Mouse (Mus musculus) ovary, postnatal 10 days (tissue): ENCODE results near the gene Ipo13.
A peak's percentile ranks its signal among the peaks of the same experiment; 100 is the strongest.

ENCODE experiments used
- DNase-seq: peaks from one replicate; pipeline ENCODE4 v3.0.0; 2022; ENCODE audit warnings: low spot score

Ipo13 gene

DNA sequence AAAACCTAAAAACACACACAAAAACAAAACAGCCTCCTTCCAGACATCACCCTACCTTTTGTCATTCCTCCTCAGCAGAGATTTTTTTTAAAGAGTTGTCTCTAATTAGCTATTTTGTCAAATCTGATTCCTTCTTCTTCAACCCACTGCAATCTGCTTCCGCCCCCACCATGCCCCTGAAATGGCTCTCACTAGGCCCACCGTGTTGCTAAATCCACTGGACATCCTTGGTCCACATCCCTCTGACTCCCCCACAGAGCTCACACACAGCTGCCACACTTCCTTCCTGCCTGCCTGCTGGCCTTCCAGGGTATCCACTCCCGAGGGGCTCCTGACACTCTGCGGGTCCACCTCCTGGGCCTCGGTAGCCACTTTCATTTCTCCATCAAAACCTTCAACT lies 36.1 kb downstream of the Ipo13 start:
- no peak for DNase-seq

DNA sequence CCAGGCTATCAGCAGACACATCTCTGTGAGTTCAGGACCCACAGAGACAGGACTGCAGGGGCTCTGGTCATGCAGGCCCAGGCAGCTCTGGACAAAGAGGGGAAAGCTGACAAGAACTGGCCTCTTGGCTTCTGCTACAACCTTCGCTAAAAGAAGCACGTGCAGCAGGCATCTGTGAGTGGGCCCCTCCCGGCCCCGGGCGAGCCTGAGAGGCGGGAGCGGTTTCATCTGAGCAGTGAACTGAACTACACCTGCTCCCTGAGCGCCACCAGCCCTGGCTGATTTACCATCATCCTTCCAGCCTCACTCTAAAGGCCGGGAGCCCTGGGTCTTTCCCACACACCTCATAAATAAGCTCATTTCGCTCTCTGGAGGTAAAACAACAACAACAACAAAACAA lies 36.5 kb downstream of the Ipo13 start:
- no peak for DNase-seq

DNA sequence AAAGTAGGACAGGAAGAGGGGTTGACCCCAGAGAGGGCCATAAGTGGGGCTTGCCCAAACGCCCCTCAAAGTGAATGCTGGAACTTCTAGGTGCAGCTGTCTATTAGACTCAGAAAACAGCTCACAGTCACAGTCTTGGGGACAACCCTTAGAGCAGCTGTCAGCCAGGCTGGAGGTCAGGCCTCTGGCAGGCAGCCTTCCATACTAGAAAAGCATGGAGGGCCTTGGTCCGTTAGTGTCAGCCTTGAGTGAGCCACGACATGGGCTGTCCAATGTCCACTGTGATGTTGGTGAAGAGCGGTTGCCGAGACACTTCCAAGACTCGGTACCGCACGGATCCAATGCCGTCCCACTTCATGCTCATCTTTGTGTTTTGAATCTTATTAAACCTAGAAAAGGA lies 41.2 kb downstream of the Ipo13 start:
- DNase-seq: no peak

DNA sequence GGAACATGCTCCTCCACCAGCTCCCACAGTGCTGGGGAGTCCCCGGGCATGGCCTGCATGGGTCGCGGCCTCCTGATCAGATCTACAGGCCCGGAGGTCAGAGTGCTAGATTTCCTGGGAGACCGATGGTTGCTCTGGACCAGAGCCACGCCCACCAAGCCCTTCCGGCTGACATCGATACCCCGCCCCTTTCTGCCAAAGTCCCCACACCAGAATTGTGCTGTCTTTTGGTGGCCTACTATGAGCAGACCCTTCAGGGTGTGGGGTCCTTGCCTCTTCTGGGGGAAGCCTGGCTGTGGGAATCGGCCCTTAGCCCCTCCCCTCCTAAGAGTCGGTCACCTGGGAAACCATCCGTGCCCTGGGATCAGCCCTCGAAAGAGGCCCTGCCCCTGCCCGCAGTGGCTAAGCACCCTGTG lies 42.3 kb downstream of the Ipo13 start, which contains the start of gene Ccdc24:
Gene Ccdc24, minus strand, starts transcription at position 87 of the 416 bp plus-strand sequence.
- DNase-seq: no peak

- DNase-seq: no peak
Observed at GRCm38 (mm10) chr4:117871787-117872186, 43.0 kb downstream of the Ipo13 start.

DNA sequence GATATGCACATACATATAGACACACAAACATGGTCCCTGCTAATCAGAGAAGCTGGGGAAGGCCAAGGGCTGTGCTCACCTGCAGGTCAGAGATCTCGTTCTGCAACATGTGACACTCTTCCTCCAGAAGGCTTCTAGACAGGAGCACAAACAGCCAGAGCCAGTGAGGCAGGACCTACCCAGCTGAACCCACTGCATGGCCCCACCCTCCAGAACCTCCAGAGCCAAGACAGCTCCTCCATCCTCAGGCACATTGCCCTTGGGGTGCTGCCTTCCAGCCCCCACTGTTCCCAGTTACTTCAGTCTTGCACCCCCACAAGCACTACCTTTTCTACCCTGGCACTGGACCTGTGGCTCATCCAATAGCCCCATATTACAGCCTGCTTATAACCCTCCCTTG lies 44.4 kb downstream of the Ipo13 start:
- DNase-seq: no peak

- DNase-seq: no peak
Observed at GRCm38 (mm10) chr4:117869317-117869716, 45.5 kb downstream of the Ipo13 start.

- DNase-seq: no peak
Observed at GRCm38 (mm10) chr4:117867823-117868222, 47.0 kb downstream of the Ipo13 start.

DNA sequence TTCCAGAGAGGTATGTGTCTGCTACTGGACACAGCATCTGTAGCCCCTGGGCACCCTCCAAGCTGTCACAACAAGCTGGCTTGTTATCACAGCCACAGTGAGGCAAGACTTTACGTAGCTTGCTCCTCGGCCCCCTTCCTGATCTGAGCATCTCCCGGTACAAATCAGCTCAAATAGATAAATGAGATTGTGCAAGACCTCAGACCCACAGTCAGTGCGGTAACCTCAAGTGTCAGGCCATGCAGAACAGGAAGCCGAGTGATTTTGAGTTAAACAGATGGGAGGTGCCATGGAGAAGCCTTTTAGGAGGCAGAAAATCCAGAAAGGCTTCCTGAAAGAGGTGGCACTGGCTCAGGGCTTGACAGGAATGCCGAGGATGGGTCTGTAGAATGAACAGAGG lies 47.8 kb downstream of the Ipo13 start:
- no peak for DNase-seq

- DNase-seq: peak; percentile 54
Observed at GRCm38 (mm10) chr4:117866083-117866482, 48.7 kb downstream of the Ipo13 start.

- no peak for DNase-seq
Observed at GRCm38 (mm10) chr4:117862823-117863222, 52.0 kb downstream of the Ipo13 start.

DNA sequence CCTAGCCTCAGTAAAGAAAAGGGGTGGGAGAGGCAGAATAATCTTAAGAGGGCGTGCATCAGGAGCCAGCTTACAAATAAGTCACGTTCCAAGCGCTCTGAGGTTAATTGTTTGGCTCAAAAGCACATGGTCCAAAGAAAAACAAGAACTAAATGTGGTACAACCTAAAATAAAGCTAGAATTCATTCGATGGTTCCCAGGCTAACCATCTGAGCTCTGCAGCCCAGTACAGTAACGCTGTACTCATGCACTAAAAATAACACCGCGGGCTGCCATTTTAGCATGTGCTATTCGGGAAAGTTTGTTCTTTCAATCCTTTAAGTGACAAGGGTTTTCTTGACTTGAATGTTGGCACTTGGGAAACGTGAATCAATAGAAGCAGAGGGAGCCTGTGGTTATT lies 54.2 kb downstream of the Ipo13 start:
- no peak for DNase-seq

DNA sequence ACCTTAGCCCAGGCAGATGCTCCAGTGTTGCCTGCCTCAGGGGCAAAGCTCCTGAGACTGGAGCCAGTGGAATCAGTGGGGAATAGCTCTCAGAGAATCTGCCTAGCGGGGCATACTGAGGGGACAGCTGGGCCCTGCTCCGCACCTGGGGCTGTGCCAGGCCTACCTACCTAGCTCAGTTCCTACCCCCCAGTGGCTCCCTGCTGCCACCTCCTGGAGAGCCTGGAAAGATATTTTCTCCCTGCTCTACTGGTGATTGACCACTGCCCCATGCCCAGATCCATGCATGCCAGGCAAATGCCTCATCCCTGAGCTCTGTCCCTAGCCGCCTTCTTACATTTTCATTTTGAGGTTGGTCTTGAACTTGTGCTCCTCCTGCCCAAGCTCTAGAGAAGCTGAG lies 56.0 kb downstream of the Ipo13 start:
- no peak for DNase-seq

DNA sequence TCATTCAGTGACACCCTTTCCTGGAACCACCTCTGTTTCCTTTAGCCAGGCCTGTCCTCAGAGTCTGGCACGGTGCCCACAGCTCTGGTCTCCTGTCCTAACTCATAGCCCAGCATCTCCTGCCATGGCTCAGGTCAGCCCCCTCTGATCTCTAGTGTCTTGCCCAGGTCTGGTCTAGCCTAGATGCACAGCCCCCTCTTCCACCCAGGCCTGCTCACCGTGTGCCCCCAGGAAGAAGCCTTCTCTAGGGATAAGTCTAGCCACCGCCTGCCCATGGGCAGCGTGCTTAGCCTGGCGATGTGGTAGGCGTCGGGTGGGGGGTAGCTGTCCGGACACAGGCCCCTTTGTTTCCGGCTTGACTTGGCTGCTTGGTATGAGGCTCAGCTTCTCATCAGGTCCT lies 59.7 kb downstream of the Ipo13 start:
- no peak for DNase-seq

DNA sequence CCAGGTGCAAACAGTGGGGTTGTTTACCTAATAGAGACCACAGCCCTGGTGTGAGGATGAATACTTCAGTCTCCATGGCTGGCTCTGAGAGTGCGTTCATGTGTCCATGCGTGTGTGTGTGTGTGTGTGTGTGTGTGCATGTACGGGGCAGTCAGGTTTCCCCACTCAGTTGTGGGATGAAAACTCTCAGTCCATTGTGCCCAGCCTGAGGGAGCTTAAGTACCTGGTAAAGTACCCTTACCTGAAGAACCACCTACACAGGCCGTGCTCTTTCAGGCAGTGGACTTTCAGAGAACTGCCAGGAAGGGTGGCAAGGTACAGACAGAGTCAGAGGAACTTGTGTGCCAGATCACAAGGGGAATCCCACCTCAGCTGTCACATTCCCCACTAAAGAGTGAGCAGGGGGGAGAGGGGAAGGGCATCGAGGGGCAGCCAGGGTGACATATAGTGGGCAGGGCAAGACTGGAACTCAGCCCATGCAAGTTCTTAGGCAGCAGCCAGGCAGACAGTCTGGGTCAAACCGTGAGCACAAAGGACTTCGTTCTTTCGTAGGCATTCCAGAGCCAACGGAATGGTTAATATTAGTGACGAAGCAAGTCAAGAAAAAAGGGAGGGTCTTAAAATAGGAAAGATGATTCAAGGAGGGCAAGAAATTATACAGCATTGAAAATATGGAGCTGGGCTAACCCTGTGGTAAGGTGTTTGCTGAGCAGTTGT lies 62.5 kb downstream of the Ipo13 start:
- no peak for DNase-seq

- DNase-seq: no peak
Observed at GRCm38 (mm10) chr4:117850871-117851270, 63.9 kb downstream of the Ipo13 start.

DNA sequence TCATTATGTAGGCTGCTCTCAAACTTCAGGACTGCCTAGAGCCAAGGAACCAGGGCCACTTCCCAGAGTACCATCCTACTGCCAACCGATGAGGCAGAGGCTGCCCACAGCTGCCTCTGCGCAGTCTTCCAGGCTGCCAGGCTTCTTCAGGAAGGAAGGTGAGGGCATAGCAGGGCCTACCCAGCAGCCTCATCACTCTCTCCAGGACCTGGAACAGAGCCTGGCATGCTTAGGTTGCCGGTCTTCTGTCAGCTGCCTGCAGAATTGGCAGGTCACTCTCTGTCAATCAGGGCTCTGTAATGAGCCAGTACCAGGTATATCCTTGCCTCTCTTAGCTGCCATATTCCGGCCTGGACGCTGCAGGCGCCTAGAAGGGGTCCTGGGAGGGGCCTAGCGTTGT lies 64.6 kb downstream of the Ipo13 start:
- no peak for DNase-seq

DNA sequence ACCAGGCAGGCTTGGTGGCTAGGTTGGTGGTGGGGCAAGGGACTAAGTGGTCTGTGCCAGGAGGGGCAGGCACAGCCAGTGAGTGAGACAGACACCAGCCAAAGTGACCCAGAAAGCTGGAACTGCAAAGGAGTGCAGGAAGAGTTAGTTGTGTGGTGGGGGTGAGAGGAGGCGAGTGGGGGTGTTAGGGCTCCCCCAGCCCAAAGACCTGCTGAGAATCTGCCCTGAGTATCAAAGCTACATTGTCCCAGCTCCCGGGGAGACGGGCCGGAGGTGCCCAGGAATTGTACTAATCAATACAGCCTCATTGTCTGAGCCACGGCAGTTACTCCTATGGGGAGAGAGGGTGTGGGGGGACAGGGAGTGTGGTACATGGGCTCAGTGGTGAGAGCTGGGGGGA lies 65.3 kb downstream of the Ipo13 start:
- no peak for DNase-seq

DNA sequence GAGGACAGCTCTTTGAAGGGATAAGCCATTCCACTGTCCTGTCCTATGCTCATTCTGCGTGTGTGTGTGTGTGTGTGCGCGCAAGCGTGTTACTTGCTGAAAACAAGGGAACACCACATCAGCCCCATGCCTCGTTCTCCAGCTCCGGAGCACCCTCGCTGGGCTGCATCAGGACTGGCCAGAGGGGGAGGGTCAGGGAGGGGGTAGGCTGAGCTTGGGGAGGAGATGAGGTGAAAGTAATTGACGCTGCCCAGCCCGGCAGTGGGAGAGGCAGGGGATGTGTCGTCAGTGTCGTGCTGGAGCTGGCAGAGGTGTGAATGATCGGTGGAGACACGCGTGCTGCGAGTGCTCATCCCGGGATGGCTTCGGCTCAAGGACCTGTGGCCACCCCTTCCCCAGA lies 65.7 kb downstream of the Ipo13 start:
- no peak for DNase-seq

DNA sequence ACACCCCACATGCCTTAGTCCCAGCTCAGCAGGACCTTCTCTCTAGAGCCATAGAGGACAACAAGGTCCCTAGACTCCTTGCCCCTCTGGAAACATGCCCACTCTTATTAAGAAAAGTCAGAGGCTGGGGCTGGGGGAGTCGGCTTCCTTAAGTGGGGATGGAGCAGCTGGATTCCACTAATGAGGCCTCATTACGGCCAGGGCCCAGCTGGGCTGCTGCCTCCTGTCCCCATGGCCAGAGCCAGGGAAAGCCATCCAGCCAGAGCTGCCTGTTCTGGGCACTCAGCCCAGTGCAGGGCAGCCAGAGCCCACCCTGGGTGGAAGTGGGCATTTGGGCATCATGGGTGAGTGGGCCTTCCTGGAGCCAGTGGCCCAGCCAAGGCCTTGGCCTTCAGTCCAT lies 67.8 kb downstream of the Ipo13 start:
- no peak for DNase-seq

DNA sequence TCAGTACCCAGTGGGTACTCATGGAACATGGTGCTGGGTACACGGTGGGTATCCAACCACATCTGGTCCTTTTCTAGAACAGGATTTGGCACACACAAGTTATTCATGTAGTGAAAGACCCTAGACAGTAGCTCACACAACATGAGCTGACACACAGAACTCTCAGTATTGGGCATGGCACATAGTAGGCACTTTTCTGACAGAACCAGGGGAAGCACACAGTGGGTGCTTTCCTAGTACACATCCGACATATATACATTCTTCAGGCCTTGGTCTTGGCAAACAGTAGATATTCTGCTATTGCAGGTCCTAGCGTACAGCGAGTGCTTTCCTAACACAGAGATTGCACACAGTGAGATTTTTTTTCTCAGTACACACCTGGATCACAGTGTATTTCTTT lies 68.5 kb downstream of the Ipo13 start:
- no peak for DNase-seq

DNA sequence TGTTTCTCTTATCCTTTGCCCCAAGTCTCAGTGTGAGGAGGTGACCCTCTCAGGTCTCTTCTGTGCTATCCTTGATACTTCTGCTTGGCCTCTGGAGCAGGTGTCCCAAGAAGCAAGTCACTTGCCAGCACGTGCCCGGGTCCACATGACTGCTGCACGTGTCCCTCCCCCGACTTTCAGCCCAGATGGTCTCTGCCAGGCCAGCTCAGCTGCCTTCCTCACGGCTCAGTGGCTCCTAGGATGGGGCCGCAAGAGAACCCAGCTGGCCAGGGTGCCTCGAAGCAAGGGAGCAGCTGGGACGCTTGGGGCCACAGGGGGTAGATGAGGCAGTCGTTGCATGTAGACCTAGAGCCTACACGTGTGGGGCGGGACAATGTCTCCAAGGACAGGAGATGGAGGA lies 69.5 kb downstream of the Ipo13 start:
- no peak for DNase-seq
